Mouse (Mus musculus): ENCODE results near the gene Mpv17. TPM values are rescaled to one million over a fixed set of nuclear protein-coding genes. Genes with fewer than 3 reads are reported as not detected.

The Mpv17 gene
- total RNA-seq (2021) (10 to 100 TPM; 46.8 to 50.6 TPM), polyA plus RNA-seq (2012; rRNA removed) (183 and 278 TPM in 2 replicates)
- long read RNA-seq, transcript Mpv17-202 (7 exons, 1,653 nt): minor isoform, 15 of 82 reads
- long read RNA-seq, transcript Mpv17-201 (8 exons, 1,724 nt): major isoform, 62 of 82 reads
- long read RNA-seq, partial matches to known transcripts: 2 of 82 reads
- long read RNA-seq, other reads (novel, unspliced or antisense): 2 of 82 reads

DNA sequence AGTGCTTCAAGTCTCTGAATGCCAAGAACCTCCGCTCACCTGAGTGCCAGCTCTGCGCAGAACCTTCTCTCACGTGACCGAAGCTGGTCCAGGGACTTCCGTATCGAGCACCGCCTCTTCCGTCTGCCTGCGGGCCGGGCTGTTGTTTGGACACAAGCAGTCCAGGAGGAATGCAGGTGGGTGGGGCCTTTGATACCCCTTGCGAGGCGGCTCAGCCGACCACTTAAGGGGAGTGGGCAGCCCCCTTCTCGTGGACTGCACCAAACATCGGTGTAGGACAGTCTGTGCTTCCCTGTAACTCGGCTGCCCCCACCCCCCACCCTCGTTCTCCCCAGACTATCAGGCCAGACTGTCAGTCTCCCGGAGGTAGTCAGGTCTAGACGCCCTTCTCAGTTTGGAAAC is at the start of gene Mpv17:
TSS of gene Mpv17 (minus strand) at position 100 of the 402 bp plus-strand sequence.
- Histone ChIP-seq H3K36me3 (ENCODE audit: control insufficient read depth, insufficient read depth, low read length) (peaks cover 3% of the 10 kb centered on the region), H3K27me3 (ENCODE audit: control insufficient read depth, insufficient read depth, low read length) (no peaks in the 10 kb centered on the region), H3K4me1 (ENCODE audit: control insufficient read depth, insufficient read depth, low read length) (peaks cover 4% of the 10 kb centered on the region), H3K79me2 (replicated peaks; ENCODE audit: control insufficient read depth, insufficient read depth, low read length) (no peaks in the 10 kb centered on the region), H3K9ac (ENCODE audit: low read depth, low read length) (peak within 1 kb of the TSS; percentile 93), H3K4me3 (peak within 1 kb of the TSS; percentile 76), H3K27ac (peak within 1 kb of the TSS; percentile 89)
- no peak for TF ChIP-seq CTCF (IDR thresholded peaks at IDR 0.05)
- TF ChIP-seq EP300 (IDR thresholded peaks at IDR 0.05; ENCODE audit: insufficient read depth, low read depth, low read length): peak; percentile 87
- TF ChIP-seq POLR2A (IDR thresholded peaks at IDR 0.05; ENCODE audit: insufficient read depth, low read depth, low read length): peak; percentile 93
- 1% methylated on average over 19 of the region's 19 CpGs for WGBS
- peak; percentile 85 to 90 for DNase-seq
- intact Hi-C loops (cut with DNase I): loop anchor here (2.0 kb wide), 2 partner anchors 25 to 67 kb away; partner anchors contain the start of genes Gm29609 and Ppm1g

DNA sequence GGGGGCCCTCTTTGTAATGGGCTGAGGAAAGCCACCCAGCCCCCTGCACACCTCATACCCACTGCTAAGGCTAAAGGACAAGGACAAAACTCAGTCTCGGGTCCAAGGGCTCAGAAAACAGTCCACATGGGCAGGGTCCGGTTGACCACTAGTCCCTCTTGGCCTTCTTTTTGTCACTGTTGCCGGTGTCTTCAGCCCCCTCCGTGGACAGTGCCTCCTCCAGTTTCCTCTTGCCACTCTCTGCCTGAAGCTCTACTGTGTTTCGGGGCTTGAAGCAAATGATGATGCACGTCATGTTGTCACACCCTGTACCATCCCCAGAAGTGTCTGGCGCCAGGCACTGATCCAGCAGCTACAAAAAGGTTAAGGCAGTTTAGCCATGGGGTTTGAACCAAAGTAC is 48.9 kb upstream of the Mpv17 start:
- Histone ChIP-seq H3K4me3 (no peak overlapping the region; the same call in 1 of the 2 replicates), H3K27ac (peak overlapping the region; percentile 88; the same call in 1 of the 2 replicates), H3K9ac (ENCODE audit: low read depth, low read length) (no peak overlapping the region), H3K79me2 (replicated peaks; ENCODE audit: control insufficient read depth, insufficient read depth, low read length) (no peaks in the 10 kb centered on the region; the same call in 1 of the 2 replicates), H3K4me1 (ENCODE audit: control insufficient read depth, insufficient read depth, low read length) (peaks cover 1% of the 10 kb centered on the region; the same call in 1 of the 2 replicates), H3K36me3 (ENCODE audit: control insufficient read depth, insufficient read depth, low read length) (no peaks in the 10 kb centered on the region), H3K27me3 (ENCODE audit: control insufficient read depth, insufficient read depth, low read length) (no peaks in the 10 kb centered on the region)
- 92% methylated on average over 7 of the region's 7 CpGs for WGBS
- TF ChIP-seq EP300 (IDR thresholded peaks at IDR 0.05; ENCODE audit: insufficient read depth, low read depth, low read length) (no peak), POLR2A (IDR thresholded peaks at IDR 0.05; ENCODE audit: insufficient read depth, low read depth, low read length) (no peak), CTCF (IDR thresholded peaks at IDR 0.05) (no peak)
- intact Hi-C loops (cut with DNase I): loop anchor here (2.0 to 10.0 kb wide), 3 partner anchors 18 to 252 kb away; partner anchors contain the start of genes Gtf3c2, Ppm1g and Zfp512
- DNase-seq: no peak

DNA sequence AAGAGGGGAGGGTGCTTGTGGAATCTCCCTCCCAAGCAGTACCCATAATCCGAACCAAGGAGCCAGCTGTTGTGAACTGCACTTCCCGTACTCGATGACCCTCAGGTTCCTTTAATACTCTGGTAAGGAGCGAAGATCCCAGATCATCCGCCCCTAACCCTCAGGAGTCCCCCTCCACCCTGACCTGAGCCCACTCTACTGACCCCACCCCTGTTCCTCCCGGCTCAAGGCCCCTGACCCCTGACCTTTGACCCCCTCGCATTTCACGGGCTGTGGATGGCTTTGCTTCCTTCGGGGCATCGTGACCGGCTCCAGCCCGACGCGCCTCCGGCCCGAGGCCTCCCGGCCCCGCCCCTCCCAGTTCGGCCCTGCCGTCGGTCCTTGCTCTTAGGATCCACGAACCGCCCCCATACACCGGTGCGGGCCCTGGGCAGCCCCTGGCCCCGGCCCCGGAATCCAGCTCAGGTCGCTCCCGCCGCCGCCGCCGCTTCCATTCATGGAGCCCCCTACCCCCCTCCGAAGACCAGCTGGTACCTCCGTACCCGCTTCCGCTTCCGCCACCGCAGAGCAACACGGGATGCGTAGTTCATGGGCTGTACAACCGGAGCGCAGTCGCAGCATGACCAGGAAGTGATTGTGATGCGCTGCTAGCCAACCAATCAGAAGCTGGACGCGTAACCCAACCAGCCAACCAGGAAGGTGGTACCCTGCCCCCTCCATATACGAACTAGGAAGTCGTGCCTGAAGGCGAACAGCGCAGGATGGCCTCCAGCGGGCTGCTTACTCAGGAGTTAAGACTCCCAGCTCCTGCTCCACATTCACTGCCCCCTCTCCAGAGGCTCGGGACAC is 47.9 kb upstream of the Mpv17 start, which contains the start of gene Zfp513:
TSS of gene Zfp513 (minus strand) at position 562 of the 849 bp plus-strand sequence.
- peak; percentile 94 to 97 for DNase-seq
- intact Hi-C loops (cut with DNase I): loop anchor here (2.0 to 10.0 kb wide), 3 partner anchors 19 to 253 kb away; partner anchors contain the start of genes Gtf3c2, Ppm1g and Zfp512
- WGBS: under 1% methylated on average over 53 of the region's 53 CpGs
- no peaks in the 10 kb centered on the region; the same call in 1 of the 2 replicates for H3K79me2 ChIP-seq (replicated peaks; ENCODE audit: control insufficient read depth, insufficient read depth, low read length)
- no peaks in the 10 kb centered on the region for H3K36me3 ChIP-seq (ENCODE audit: control insufficient read depth, insufficient read depth, low read length)
- H3K27ac ChIP-seq: peak within 1 kb of the TSS; percentile 88
- no peaks in the 10 kb centered on the region for H3K27me3 ChIP-seq (ENCODE audit: control insufficient read depth, insufficient read depth, low read length)
- peak; percentile 95 for TF ChIP-seq EP300 (IDR thresholded peaks at IDR 0.05; ENCODE audit: insufficient read depth, low read depth, low read length)
- TF ChIP-seq CTCF (IDR thresholded peaks at IDR 0.05): 0 out of 2 replicates have a peak, but pooled peaks have one; percentile 7
- peak; percentile 95 for TF ChIP-seq POLR2A (IDR thresholded peaks at IDR 0.05; ENCODE audit: insufficient read depth, low read depth, low read length)
- H3K9ac ChIP-seq (ENCODE audit: low read depth, low read length): peak within 1 kb of the TSS; percentile 73
- peaks cover 1% of the 10 kb centered on the region; the same call in 1 of the 2 replicates for H3K4me1 ChIP-seq (ENCODE audit: control insufficient read depth, insufficient read depth, low read length)
- peak within 1 kb of the TSS; percentile 79 for H3K4me3 ChIP-seq

DNA sequence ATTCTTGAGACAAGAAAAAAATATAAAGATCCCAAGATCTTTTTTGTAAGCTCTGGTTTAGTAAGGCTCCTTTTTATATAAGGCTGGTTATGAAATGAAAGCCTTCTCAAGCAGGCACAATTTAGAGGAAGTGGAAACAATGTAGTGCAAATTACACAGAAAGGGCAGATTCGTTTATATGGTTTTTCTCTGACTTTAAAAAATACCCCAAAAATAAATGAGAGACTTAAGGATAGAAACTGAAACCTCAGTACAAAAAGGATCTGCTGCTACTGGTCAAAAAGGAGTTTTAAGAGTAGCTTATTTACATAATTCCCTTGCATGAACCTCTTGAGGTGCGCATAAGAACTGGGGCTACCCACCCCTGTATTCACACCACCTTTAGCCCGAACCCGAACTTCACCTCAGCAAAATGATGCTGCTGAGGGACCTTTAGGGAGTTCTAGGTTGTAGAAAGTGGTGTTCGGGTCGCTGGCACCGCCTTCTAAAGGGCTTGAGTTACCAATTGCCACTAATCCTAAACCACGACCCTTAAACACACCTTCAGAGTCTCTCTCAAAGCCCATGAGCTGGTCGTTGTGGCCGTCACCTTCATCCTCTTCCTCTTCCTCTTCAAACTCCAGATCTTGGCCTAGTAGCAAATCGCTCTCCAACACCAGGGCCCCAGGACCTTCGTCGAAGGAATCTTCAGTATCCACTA is 47.1 kb upstream of the Mpv17 start:
- DNase-seq: no peak
- TF ChIP-seq CTCF (IDR thresholded peaks at IDR 0.05) (no peak), POLR2A (IDR thresholded peaks at IDR 0.05; ENCODE audit: insufficient read depth, low read depth, low read length) (no peak), EP300 (IDR thresholded peaks at IDR 0.05; ENCODE audit: insufficient read depth, low read depth, low read length) (no peak)
- Histone ChIP-seq H3K27ac (peak overlapping the region; percentile 87), H3K4me3 (peak overlapping the region; percentile 79), H3K79me2 (replicated peaks; ENCODE audit: control insufficient read depth, insufficient read depth, low read length) (no peaks in the 10 kb centered on the region; the same call in 1 of the 2 replicates), H3K36me3 (ENCODE audit: control insufficient read depth, insufficient read depth, low read length) (no peaks in the 10 kb centered on the region), H3K4me1 (ENCODE audit: control insufficient read depth, insufficient read depth, low read length) (peaks cover 1% of the 10 kb centered on the region; the same call in 1 of the 2 replicates), H3K27me3 (ENCODE audit: control insufficient read depth, insufficient read depth, low read length) (no peaks in the 10 kb centered on the region), H3K9ac (ENCODE audit: low read depth, low read length) (peak overlapping the region; percentile 73)
- intact Hi-C loops (cut with DNase I): loop anchor here (10.0 kb wide), 1 partner anchor 254 kb away; the partner anchor contains the start of gene Zfp512
- WGBS: 9% methylated on average over 13 of the region's 13 CpGs

DNA sequence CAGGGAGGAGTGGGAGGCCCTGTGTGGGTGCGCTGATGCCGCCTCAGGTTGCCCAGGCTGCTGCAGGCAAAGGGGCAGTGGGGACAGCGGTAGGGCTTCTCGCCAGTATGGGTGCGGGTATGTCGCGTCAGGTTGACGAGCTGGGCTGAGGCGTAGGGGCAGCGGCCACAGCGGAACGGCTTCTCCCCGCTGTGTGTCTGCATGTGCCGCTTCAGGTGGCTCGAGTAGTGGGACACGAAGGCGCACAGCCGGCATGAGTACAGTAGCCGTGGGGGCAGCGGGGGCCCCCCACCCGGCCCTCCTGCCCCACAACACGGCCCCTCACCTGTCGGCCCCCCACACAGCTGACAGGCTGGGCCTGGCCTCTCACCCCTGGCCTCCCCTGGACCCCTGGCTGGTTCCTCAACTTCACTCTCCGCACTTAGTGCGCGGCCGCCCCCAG is 46.3 kb upstream of the Mpv17 start:
- H3K27me3 ChIP-seq (ENCODE audit: control insufficient read depth, insufficient read depth, low read length): no peaks in the 10 kb centered on the region
- TF ChIP-seq CTCF (IDR thresholded peaks at IDR 0.05) (no peak), POLR2A (IDR thresholded peaks at IDR 0.05; ENCODE audit: insufficient read depth, low read depth, low read length) (peak; percentile 8; the same call in 1 of the 2 replicates)
- no peak overlapping the region for H3K27ac ChIP-seq
- H3K36me3 ChIP-seq (ENCODE audit: control insufficient read depth, insufficient read depth, low read length): no peaks in the 10 kb centered on the region
- H3K79me2 ChIP-seq (replicated peaks; ENCODE audit: control insufficient read depth, insufficient read depth, low read length): no peaks in the 10 kb centered on the region; the same call in 1 of the 2 replicates
- WGBS: 88% methylated on average over 27 of the region's 27 CpGs
- peaks cover 1% of the 10 kb centered on the region; the same call in 1 of the 2 replicates for H3K4me1 ChIP-seq (ENCODE audit: control insufficient read depth, insufficient read depth, low read length)
- intact Hi-C loops (cut with DNase I): loop anchor here (10.0 kb wide), 1 partner anchor 254 kb away; the partner anchor contains the start of gene Zfp512
- no peak overlapping the region for H3K4me3 ChIP-seq
- peak in 1 of 2 experiments; percentile 32 for DNase-seq
- H3K9ac ChIP-seq (ENCODE audit: low read depth, low read length): no peak overlapping the region
